Mouse (Mus musculus): ENCODE measurements around the gene Cst11.
"Not testable (repeated sequence)": the region's sequence is repeated elsewhere in the genome, so short reads cannot be mapped to it uniquely, and the experiment has no call there.

Gene Cst11

GRCm38 (mm10) chr2:148771397-148771796, at the start of gene Cst11:
Gene Cst11 (minus strand): TSS chr2:148771497.
- DNase-seq (ENCODE audit: extremely low spot score), result not testable (repeated sequence)

- no peak for DNase-seq (ENCODE audit: extremely low spot score)
Measured at GRCm38 (mm10) chr2:148819909-148820308, 48.6 kb upstream of the Cst11 start, which contains the start of gene Cst13. Gene Cst13 (plus strand): TSS chr2:148820081.

GRCm38 (mm10) chr2:148806696-148807095, 35.4 kb upstream of the Cst11 start:
- DNase-seq (ENCODE audit: extremely low spot score), result no peak

- DNase-seq (ENCODE audit: extremely low spot score), result no peak
Measured at GRCm38 (mm10) chr2:148801491-148801921, 30.2 kb upstream of the Cst11 start.

GRCm38 (mm10) chr2:148798485-148798884, 27.2 kb upstream of the Cst11 start, which contains the start of gene Cst8:
Gene Cst8 (plus strand): TSS chr2:148798785.
- no peak for DNase-seq (ENCODE audit: extremely low spot score)

GRCm38 (mm10) chr2:148789142-148789541, 17.8 kb upstream of the Cst11 start, which contains the start of gene Cst12:
Gene Cst12 (plus strand): TSS chr2:148789361.
- DNase-seq (ENCODE audit: extremely low spot score), result no peak

- no peak for DNase-seq (ENCODE audit: extremely low spot score)
Measured at GRCm38 (mm10) chr2:148781709-148782108, 10.4 kb upstream of the Cst11 start, which contains the start of gene 8030411F24Rik. Gene 8030411F24Rik (plus strand): TSS chr2:148782009.

GRCm38 (mm10) chr2:148763648-148764388, 7.5 kb downstream of the Cst11 start:
- no peak for DNase-seq (ENCODE audit: extremely low spot score)

- DNase-seq (ENCODE audit: extremely low spot score), result no peak
Measured at GRCm38 (mm10) chr2:148754310-148754846, 16.9 kb downstream of the Cst11 start.

- peak; percentile 67 for DNase-seq (ENCODE audit: extremely low spot score)
Measured at GRCm38 (mm10) chr2:148751893-148752813, 19.1 kb downstream of the Cst11 start.

GRCm38 (mm10) chr2:148750058-148750457, 21.2 kb downstream of the Cst11 start, which contains the start of gene Cstl1:
Gene Cstl1 (plus strand): TSS chr2:148750358.
- DNase-seq (ENCODE audit: extremely low spot score), result no peak

- DNase-seq (ENCODE audit: extremely low spot score), result no peak
Measured at GRCm38 (mm10) chr2:148743846-148744407, 27.4 kb downstream of the Cst11 start.

- DNase-seq (ENCODE audit: extremely low spot score), result no peak
Measured at GRCm38 (mm10) chr2:148743001-148743400, 28.3 kb downstream of the Cst11 start.

GRCm38 (mm10) chr2:148732327-148733000, 38.8 kb downstream of the Cst11 start, which contains the start of gene Napb:
Gene Napb (minus strand): TSS chr2:148732467.
- DNase-seq (ENCODE audit: extremely low spot score), result peak; percentile 91

GRCm38 (mm10) chr2:148731614-148732326, 39.5 kb downstream of the Cst11 start:
- no peak for DNase-seq (ENCODE audit: extremely low spot score)

- no peak for DNase-seq (ENCODE audit: extremely low spot score)
Measured at GRCm38 (mm10) chr2:148719271-148719995, 51.9 kb downstream of the Cst11 start.
